Mouse (Mus musculus) liver, embryonic 14.5 days (tissue): ENCODE measurements around the gene Cenpx.

Experiments used
- CTCF ChIP-seq: IDR thresholded peaks from 2 replicates; pipeline ENCODE4 v1.5.1; 2016; ENCODE audit warnings: antibody characterized with exemption, low read depth, control low read depth
- EP300 ChIP-seq: IDR thresholded peaks from 2 replicates; pipeline ENCODE4 v1.6.1; 2016; ENCODE audit warnings: antibody characterized with exemption, low read depth

- TF ChIP-seq CTCF: no peak
- no peak for TF ChIP-seq EP300
These were observed 7.4 kb downstream of the Cenpx start for GRCm38 (mm10) chr11:120706120-120706519.
